Mouse (Mus musculus) layer of hippocampus, adult 11-12 months (tissue): ENCODE measurements around the gene Vwa1.
A peak's percentile ranks its signal among the peaks of the same experiment; 100 is the strongest.
"Not testable (repeated sequence)": the region's sequence is repeated elsewhere in the genome, so short reads cannot be mapped to it uniquely, and the experiment has no call there.

ENCODE experiments used
- DNase-seq: peaks from one replicate; pipeline ENCODE4 v3.0.0; 2022; ENCODE audit warnings: low spot score

The Vwa1 gene

GRCm38 (mm10) chr4:155774280-155774754, at the start of gene Vwa1:
TSS of gene Vwa1 (minus strand) at chr4:155774698.
- DNase-seq, result peak; percentile 88

- DNase-seq, result no peak
Measured at GRCm38 (mm10) chr4:155823443-155823842, 48.9 kb upstream of the Vwa1 start.

GRCm38 (mm10) chr4:155821025-155821424, 46.5 kb upstream of the Vwa1 start:
- DNase-seq, result no peak

GRCm38 (mm10) chr4:155817533-155817932, 43.0 kb upstream of the Vwa1 start:
- DNase-seq, result no peak

DNA sequence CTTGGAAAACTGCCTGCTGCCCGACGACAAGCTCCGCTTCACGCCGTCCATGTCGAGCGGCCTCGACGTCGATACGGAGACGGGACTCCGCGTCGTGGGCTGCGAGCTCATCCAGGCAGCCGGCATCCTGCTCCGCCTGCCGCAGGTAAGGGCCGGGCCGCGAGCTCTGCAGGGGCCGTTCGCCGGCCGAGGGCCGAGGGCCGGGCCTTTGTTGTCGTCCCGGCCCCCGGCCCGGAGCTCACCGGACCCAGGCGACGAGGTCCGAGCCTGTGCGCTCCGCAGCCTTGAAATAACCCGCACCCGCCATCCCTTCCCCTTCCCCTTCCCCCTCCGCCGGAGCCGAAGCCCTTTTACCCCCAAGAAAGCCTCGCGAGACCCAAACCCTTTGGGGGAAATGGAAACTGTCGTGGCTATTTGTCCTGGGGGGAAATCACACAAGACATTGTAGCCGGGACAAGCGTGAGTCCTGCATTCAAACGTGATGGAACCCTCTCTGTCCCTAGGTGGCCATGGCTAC, 38.2 kb upstream of the Vwa1 start:
- no peak for DNase-seq

DNA sequence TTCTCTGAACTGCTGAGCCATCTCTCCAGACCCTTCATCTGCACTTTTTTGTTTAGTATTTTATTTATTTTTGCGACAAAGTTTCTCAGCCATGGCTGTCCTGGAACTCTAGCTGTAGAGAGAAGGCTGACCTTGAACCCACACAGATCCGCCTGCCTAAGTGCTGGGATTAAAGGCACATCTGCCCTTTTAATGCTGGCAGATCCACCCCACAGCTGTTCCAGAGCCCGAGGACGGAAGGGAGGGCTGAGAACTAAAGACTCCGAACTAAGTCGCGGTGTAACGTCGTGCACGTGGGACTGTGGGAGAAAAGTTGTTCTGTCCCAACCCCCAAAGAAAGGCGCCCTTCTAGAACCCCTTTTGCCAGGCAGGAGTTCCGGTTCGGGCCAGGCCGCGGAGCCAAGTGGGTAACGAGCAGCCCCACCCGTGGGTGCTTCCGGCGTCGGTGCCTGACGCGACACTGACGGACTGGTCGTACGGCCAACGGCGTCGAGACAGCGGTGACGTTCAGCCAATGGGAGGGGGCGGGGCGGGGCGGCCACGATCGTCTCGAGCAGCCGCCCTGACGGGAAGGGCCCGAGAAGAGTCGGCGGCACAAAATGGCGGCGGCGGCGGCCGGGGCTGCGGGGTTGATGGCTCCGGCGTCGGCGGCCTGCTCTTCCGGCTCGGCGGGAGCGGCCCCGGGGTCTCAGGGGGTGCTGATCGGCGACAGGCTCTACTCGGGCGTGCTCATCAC, 37.6 kb upstream of the Vwa1 start, which contains the start of gene Ccnl2:
Gene Ccnl2 (plus strand): TSS at position 561 of the 736 bp plus-strand sequence.
- peak; percentile 93 for DNase-seq

DNA sequence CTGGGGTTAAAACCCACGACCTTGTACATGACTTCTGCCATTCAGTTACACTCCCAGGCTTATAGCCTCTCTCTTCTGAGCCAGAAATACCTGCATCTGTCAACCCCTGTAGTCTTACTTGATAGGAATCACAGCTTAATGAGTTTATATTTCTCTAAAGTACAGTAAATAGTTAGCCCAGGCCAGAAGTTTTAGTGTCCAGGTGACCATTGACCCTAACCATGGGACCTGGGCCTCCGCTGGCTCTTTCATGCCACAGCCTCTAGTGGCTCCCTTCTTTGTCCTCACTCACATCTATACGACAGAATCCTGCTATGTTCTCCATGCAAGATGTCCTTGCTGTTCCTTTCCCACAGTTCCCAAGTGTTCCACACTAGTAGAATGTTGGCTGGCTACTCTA, 33.3 kb upstream of the Vwa1 start:
- DNase-seq, result no peak

GRCm38 (mm10) chr4:155803340-155804041, 29.0 kb upstream of the Vwa1 start:
- peak; percentile 95 for DNase-seq

GRCm38 (mm10) chr4:155802741-155803339, 28.3 kb upstream of the Vwa1 start, which contains the start of gene Mrpl20:
TSS of gene Mrpl20 (plus strand) at chr4:155802878.
- no peak for DNase-seq

DNA sequence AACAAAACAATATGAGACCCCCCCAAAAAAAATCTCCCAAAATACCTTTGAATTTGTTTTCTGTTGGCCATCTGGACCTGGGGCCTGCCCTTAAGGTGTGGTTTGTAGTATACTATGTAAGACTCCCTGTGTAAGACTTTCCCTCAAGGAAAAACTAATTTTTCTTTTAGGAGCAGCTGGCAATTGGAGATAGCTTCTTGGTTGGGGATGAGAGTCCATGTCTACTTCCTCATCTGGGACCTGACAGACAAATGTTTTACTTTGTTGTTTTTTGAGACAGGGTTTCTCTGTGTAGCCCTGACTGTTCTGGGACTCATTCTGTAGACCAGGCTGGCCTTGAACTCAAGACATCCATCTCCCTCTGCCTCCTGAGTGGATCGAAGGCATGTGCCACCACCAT, 27.6 kb upstream of the Vwa1 start:
- no peak for DNase-seq

DNA sequence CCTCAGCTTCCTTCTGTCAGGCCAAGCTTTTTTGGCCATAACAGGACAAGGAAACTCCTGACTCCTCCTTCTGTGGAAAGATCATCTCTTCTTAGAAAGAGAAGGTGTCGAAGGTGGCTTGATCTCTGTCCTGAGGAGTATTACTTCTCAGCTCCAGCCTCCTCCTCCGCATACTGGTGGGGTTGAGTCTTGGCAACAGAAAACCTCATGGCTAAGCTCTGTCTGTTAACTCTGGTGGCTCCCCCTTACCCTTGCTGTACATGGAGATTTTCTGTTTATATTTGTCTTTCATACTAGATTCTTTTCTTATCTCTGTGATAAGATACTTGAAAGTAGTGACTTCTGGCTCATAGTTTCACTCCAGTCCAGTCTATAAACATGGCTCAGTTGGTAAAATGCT, 19.2 kb upstream of the Vwa1 start:
- DNase-seq, result no peak

DNA sequence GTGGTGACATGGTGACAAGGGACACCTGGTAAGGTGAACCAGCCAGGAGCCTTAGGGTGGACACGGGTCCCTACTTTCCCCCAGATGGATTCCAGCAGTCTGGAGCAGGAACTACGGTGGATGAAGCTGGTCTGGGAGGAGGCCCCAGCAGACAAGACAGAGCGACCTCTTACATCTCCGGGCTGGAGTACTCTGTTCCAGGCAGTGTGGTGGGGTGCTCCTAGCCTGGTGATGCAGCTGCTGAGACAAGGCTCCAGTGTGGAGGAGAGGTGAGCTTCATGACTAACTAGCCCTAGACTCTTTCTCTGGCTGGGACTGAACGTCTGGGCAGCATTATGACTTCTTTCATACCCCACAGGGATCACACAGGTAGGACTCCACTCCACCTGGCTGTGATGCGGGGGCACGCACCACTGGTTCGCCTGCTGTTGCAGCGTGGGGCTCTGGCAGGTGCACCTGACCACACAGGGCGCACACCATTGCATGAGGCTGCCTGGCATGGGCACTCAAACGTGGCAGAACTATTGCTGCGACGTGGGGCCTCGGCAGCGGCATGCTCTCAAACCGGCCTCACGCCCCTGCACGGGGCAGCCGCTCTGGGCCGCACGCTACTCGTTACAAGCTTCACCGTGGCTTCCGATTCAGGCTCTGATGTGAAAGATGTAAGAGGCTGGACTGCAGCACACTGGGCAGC, 16.9 kb upstream of the Vwa1 start:
- no peak for DNase-seq

- DNase-seq, result no peak
Measured at GRCm38 (mm10) chr4:155790650-155791161, 16.2 kb upstream of the Vwa1 start.

- DNase-seq, result no peak
Measured at GRCm38 (mm10) chr4:155790021-155790489, 15.6 kb upstream of the Vwa1 start, which contains the start of gene Ankrd65. TSS of gene Ankrd65 (plus strand) at chr4:155790439.

- DNase-seq, result not testable (repeated sequence)
Measured at GRCm38 (mm10) chr4:155788833-155789232, 14.3 kb upstream of the Vwa1 start.

DNA sequence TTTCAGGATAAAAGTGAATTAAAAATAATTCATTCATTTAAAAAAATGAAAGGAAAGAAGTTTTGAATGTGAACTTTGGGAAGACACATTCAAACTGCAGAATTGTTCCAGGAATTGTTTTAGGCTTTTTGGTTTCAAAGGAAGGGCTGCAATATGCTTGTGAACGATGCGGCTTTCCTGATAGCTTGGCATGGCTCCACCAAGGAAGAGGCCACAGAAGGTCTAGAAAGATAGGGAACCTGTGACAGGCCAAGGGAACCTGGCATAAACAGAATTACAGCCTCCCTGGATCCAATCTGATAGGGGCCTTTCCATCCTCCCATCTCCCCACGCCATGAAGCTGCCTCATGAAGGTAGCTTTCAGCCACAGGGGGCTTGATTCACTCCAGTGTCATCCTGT, 13.8 kb upstream of the Vwa1 start:
- DNase-seq, result no peak

DNA sequence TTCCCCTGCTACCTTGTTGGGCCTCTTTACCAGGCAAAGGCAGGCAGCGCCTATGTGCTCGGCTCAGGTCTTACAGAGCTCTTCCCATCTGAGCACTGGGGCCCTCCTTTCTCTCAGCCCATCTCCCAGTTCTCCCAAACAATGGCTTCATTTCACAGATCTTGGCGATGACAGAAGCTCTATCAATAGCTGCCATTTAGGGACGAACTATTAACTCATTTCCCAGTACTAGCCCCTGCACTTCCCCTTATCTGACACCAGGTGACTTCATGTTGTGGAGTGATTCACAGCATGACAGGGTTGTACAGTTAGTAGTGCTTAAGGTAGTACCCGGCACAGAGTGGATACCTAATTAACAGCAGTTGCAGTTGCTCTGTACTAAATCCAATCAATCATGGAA, 11.3 kb upstream of the Vwa1 start, which contains the start of gene Tmem88b:
Gene Tmem88b (minus strand): TSS at position 56 of the 400 bp plus-strand sequence.
- DNase-seq, result no peak

- DNase-seq, result no peak
Measured at GRCm38 (mm10) chr4:155785246-155785645, 10.7 kb upstream of the Vwa1 start.

GRCm38 (mm10) chr4:155784081-155784701, 9.7 kb upstream of the Vwa1 start:
- DNase-seq, result peak; percentile 72

DNA sequence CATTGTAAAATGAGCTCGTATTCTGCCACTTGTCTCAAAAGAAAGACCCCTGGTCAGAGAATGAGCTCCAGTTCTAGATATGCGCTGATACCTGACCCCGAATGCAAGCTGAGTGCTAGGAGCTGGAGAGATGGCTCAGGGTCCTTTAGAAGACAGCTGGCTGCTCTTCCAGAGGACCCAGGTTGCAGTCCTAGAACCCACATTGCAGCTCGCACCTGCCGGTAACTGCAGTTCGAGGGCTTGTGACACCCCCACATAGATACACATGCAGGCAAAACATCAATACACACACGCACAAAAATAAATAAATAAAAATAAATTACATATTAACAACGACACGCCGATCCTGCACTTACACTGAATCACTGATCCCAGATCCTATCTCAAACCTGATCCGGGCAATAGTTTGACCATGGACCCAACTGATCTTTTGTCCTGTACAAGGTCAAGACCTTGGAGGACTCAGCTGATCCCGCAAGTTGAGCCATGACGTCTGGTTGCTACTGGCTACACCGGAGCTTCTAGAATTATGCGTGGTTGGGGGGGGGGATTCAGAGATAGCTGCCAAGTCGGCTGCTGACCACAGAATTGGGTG, 9.1 kb upstream of the Vwa1 start:
- DNase-seq, result no peak

- DNase-seq, result no peak
Measured at GRCm38 (mm10) chr4:155780895-155781294, 6.4 kb upstream of the Vwa1 start.
